Mouse (Mus musculus) naive thymus-derived CD4-positive, alpha-beta T cell, adult 2 months (primary cell): ENCODE data around the gene Gnpat.
A peak's percentile ranks its signal among the peaks of the same experiment; 100 is the strongest.
"Not testable (repeated sequence)": the region's sequence is repeated elsewhere in the genome, so short reads cannot be mapped to it uniquely, and the experiment has no call there.

Source experiments
- DNase-seq: peaks from one replicate; pipeline ENCODE4 v3.0.0-alpha.2; 2011; ENCODE audit warnings: low read depth

Gene Gnpat

DNA sequence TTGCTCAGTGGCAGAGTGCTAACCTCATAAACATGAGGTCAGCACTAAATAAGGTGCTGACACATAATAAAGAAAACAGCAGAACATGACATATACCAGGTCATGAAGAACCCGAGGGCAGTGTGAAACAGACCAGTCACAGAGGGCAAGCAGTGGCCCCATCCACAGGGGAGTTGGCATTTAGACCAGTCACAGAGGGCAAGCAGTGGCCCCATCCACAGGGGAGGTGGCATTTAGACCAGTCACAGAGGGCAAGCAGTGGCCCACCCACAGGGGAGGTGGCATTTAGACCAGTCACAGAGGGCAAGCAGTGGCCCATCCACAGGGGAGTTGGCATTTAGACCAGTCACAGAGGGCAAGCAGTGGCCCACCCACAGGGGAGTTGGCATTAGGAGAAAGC, 19.9 kb upstream of the Gnpat start:
- not testable (repeated sequence) for DNase-seq

DNA sequence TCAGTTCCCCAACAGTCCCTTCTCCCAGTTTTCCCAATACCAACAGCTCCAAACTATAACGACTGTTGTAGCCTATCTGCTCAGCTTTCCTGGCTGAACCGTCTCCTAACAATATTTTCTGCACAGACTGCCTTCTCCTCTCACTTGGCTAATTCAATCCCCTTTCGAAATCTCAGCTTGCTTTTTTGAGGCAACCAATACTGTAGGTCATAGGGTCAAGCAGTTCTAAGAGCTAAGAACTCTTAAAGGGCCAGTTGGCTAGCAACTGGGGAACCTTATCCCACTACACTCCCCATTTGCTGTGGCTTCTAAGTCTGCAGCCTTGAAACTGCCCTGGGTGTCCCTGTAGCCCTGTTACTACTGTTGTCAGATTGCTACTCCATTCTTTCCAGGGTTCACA, 17.7 kb upstream of the Gnpat start:
- no peak for DNase-seq

DNA sequence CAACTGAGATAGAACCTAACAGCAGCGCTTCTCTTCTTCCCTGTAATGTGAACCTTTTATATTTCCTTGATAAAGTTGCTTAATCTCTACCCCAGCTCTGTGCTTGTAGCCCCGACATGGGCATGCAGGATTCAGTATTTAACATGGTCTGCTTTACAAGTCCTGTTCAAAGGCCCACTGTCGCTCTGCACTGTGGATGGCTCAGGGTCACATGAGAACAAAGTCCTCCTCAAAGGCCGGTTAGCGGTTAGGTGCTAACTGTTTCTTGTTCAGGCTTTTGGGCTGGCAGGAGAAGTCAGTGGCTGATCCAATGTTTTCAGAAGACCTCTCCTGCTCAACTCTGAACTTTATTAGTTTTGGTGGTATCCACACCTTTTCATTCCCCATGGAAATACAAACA, 17.3 kb upstream of the Gnpat start:
- no peak for DNase-seq

DNA sequence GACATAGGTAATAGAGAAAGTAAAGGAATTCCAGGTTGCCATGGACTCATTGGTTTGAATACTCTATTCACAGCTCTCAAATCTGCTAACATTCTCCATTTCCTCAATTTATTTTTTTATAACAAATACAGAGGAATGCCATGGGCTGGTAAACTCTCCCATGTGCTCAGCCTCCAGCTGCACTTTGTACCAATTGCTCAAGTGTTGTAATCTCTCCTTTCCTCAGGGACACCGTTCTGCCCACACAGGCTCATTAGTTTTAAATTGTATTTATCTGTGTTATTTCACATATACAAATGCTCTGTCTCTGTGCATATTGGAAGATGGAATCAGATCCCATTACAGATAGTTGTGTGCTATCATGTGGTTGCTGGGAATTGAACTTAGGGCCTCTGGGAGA, 9.3 kb upstream of the Gnpat start:
- no peak for DNase-seq

- peak; percentile 61 for DNase-seq
Measured at GRCm38 (mm10) chr8:124859466-124859865, 3.4 kb upstream of the Gnpat start.

DNA sequence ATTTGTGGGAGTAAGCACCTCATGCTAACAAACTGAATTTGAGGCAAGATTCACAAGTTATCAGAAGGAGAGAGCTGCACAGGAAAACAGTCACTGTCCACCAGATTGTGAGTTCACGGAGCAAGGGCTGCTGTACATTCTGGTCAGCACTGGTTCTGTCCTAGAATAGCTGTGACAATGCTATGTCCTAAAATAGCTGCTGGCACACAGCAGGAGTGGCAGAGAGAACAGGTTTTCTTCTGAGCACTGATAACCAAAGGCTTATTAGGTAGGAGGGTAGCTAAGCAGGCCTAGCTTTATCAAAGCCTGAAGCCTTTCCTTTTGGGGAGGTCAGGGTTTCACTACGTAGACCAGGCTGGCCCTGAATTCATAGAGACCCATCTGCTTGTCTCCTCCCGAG, 2.6 kb upstream of the Gnpat start:
- no peak for DNase-seq

DNA sequence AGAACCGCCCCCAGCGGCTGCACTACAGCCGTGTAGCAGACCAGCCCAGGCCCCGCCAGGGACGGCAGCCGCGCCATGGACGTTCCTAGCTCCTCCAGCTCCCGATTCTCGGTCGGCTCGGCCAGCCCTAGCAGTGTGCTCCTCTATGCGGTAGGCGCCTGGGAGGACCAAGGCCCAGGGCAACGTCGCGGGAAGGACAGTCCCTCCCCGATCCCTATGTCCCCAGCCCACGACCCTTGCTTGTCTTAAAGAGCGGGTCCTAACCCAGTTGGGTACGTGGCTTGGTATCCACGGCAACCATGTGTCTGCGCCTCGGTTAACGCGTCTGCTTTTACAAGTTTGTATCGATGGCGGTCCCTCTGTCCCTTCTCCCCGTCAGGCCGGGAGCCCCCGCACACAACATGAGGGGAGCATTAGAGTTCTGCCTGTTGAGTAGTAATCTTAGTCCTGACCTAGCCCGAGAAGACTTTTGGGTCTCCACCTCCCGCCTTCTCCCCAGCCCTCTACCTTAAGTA, 387 bp downstream of the Gnpat start:
- DNase-seq, result no peak

GRCm38 (mm10) chr8:124863729-124864128, 896 bp downstream of the Gnpat start:
- DNase-seq, result peak; percentile 41

DNA sequence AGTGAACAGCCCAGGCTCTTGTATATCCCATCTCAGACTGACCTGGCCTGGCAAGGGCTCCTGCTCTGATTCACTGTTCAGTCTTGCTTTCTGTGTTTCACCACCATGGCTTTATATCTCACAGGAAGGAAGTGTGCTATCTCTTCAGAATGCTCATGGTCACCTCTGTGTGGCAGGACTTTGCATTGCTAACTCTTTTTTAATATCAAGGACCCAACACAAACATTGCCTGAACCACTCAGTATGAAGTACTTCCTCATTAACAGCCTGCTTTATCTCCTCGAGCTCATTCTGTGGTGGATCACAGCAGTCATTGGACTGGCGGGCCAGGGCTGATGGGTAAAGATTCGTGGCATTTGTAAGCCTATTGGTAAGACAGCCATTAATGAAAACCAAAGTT, 3.8 kb downstream of the Gnpat start:
- no peak for DNase-seq

GRCm38 (mm10) chr8:124867126-124867525, 4.3 kb downstream of the Gnpat start:
- no peak for DNase-seq

DNA sequence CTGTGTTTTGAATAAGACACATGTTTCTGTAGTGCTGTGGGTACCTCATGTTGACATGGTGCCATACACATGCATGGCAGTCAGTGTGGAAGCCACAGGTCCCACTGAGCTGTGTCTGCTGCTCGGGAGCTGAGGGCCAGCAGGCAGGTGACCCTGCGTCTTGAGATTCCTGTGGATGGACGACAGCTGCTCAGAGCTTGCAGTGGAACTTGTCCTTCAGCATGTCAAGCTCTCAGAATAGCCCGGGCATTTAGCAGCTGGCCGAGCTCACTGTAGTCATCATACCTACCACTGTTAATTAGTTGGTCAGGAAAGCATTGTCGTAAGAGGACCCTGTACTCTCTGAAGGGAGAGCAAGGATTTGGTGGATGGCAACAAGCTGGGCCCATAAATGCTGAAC, 6.9 kb downstream of the Gnpat start:
- DNase-seq, result no peak

GRCm38 (mm10) chr8:124871474-124871873, 8.6 kb downstream of the Gnpat start:
- DNase-seq, result no peak

- no peak for DNase-seq
Measured at GRCm38 (mm10) chr8:124872081-124872480, 9.2 kb downstream of the Gnpat start.

GRCm38 (mm10) chr8:124872690-124873089, 9.9 kb downstream of the Gnpat start:
- no peak for DNase-seq

GRCm38 (mm10) chr8:124878141-124878540, 15.3 kb downstream of the Gnpat start:
- no peak for DNase-seq

- DNase-seq, result no peak
Measured at GRCm38 (mm10) chr8:124878946-124879526, 16.2 kb downstream of the Gnpat start.

- no peak for DNase-seq
Measured at GRCm38 (mm10) chr8:124888385-124888784, 25.6 kb downstream of the Gnpat start.

DNA sequence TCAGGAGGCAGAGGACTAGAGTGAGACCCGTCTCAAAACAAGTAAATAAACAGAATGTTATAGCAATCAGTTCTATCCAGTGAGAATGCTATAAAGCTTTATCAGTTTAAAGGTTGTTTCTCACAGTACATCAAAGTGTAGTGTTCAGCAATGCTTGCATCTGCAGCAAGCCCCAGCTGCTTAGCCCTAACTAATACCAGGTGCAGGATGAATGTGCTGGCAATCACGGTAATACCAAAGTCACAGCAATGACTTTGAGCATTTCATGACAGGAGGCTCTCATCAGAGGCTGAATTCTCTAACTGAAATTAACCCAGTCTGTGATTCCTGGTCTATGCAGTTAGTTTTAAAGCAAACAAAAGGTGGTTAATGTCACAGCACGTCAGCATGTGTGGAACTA, 29.8 kb downstream of the Gnpat start:
- no peak for DNase-seq

- DNase-seq, result no peak
Measured at GRCm38 (mm10) chr8:124896010-124896631, 33.3 kb downstream of the Gnpat start.

GRCm38 (mm10) chr8:124896632-124897385, 34.0 kb downstream of the Gnpat start:
- peak; percentile 63 for DNase-seq

DNA sequence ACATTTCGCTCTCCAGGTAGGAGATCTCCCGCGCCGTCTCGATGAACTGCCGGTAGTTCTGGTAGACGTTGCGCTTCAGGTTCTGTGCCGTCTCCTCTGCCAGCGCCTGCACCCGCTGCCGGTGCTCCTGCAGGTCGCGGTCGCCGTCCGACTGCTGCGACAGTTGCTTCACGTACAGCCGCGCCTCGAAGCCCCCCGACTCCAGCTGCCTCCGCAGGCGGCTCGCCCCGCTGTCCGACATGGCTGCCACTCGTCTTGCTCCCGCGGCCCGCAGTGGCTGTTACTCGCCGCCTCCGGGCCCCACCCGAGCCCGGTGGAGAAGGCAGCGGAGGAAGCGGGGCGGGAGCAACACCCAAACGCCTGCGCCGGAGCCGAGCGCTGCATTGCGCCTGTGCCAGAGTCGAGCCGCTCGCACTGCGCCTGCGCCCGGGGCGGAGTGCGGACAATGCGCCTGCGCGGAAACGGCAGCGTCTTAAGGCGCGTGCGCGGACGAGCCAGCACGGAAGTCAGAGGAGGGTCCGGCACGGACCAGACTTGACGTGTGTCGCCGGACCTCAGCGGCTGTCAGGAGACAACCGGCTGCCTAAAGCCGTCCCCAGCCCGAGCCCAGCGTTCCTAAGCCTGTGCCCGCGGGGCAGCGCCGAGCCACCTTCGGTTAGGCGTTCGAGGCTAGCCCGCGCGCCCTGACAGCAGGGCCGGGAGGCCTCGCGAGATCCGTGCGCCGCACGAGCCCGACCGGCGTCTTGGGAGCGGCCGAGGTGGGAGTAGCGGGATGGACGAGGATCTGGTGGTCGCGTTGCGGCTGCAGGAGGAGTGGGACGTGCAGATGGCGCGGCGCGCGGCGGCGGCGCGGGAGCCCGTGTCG, 34.8 kb downstream of the Gnpat start, which contains the start of the genes Exoc8 and Sprtn:
Gene Exoc8, minus strand, starts transcription at position 320 of the 865 bp plus-strand sequence.
Gene Sprtn, plus strand, starts transcription at position 501 of the 865 bp plus-strand sequence.
- peak; percentile 98 for DNase-seq
